Mouse (Mus musculus): ENCODE measurements around the gene P2ry12. TPM values are rescaled to one million over a fixed set of nuclear protein-coding genes. Genes with fewer than 3 reads are reported as not detected.

P2ry12 gene
- polyA plus RNA-seq, 1 experiment from 2014 or later: 1.0 TPM

DNA sequence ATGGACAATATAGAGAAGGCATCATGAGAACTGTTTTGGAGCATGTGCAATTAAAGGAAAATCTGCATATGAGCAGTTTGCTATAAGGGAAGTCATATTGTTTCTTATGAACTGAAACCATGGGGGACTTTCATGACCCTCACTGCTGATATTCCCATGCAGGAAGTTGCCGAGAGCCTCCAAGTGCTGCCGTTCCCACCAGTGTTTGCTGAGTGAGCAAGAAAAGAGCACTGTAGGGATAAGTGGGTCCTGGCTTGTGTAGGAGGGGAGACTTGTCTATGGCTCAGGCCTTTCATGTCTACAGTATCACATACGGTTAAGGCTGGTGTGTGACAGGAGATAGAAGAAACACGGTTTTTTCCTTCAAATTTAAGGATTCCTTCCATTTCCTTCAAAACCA is 77.0 kb downstream of the P2ry12 start:
- Histone ChIP-seq H3K36me3 (ENCODE audit: control insufficient read depth, insufficient read depth, low read length) (no peaks in the 10 kb centered on the region), H3K4me2 (no peak overlapping the region), H3K4me3 (ENCODE audit: low read depth, low read length) (no peak overlapping the region), H3K9ac (ENCODE audit: low read depth, low read length) (no peak overlapping the region), H3K9me3 (replicated peaks; ENCODE audit: control insufficient read depth, low read length) (no peaks in the 10 kb centered on the region), H3K4me1 (ENCODE audit: control insufficient read depth, insufficient read depth, low read length) (no peaks in the 10 kb centered on the region), H3K27ac (ENCODE audit: low read depth, low read length) (no peak overlapping the region), H3K27me3 (ENCODE audit: control insufficient read depth, insufficient read depth, low read length) (no peaks in the 10 kb centered on the region)
- ATAC-seq (replicated peaks; ENCODE audit: insufficient number of reproducible peaks, low FRiP score, low TSS enrichment): no peak
- WGBS (ENCODE audit: insufficient replicate concordance): 55% methylated on average over 4 of the region's 4 CpGs

DNA sequence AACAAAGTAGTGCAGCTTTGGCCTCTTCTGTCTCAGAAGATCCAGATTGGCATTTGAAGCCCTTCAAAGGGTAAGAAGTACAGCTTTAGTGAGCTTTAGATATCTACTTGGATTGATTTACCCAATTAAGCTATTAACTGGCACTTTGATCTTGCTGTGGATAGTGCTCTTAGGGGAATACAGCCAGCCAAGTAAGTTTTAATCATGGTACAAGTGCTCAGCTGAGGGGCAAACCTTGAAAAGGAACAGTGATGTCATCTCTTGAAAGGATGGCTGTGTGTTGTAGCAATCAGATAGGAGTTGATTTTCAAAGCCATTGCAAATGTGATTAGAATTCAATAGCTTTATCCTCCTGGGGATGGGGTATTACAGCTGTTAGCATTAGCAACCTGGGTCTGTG is 80.5 kb downstream of the P2ry12 start:
- Histone ChIP-seq H3K36me3 (ENCODE audit: control insufficient read depth, insufficient read depth, low read length) (no peaks in the 10 kb centered on the region), H3K4me1 (ENCODE audit: control insufficient read depth, insufficient read depth, low read length) (peaks cover 4% of the 10 kb centered on the region), H3K9ac (ENCODE audit: low read depth, low read length) (no peak overlapping the region), H3K9me3 (replicated peaks; ENCODE audit: control insufficient read depth, low read length) (no peaks in the 10 kb centered on the region), H3K4me3 (ENCODE audit: low read depth, low read length) (no peak overlapping the region), H3K27ac (ENCODE audit: low read depth, low read length) (no peak overlapping the region), H3K4me2 (no peak overlapping the region), H3K27me3 (ENCODE audit: control insufficient read depth, insufficient read depth, low read length) (no peaks in the 10 kb centered on the region)
- no peak for ATAC-seq (replicated peaks; ENCODE audit: insufficient number of reproducible peaks, low FRiP score, low TSS enrichment)

DNA sequence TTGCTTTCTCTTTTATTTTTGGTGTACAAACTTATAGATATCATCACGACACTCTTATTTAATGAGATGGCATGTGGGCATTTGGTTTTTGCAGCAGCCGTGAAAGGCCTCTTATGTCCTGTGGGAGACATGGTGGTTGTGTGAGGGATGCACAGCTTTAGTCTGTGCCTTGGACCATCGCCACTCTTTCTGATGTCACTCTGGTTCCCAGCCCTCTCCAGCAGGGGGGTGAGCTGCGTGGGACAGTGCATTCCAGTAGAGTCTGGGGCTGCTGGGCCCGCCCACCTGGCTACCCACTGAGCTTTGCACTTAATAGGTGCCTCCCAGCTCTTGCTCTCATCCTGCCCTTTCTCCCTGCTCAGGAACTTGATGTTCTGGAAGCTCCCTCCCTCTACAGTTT is 81.5 kb downstream of the P2ry12 start:
- Histone ChIP-seq H3K27me3 (ENCODE audit: control insufficient read depth, insufficient read depth, low read length) (no peaks in the 10 kb centered on the region), H3K27ac (ENCODE audit: low read depth, low read length) (no peak overlapping the region), H3K36me3 (ENCODE audit: control insufficient read depth, insufficient read depth, low read length) (no peaks in the 10 kb centered on the region), H3K4me2 (no peak overlapping the region), H3K9ac (ENCODE audit: low read depth, low read length) (no peak overlapping the region), H3K4me1 (ENCODE audit: control insufficient read depth, insufficient read depth, low read length) (peaks cover 4% of the 10 kb centered on the region), H3K4me3 (ENCODE audit: low read depth, low read length) (no peak overlapping the region), H3K9me3 (replicated peaks; ENCODE audit: control insufficient read depth, low read length) (no peaks in the 10 kb centered on the region)
- no peak for ATAC-seq (replicated peaks; ENCODE audit: insufficient number of reproducible peaks, low FRiP score, low TSS enrichment)
- WGBS (ENCODE audit: insufficient replicate concordance): 61% methylated on average over 5 of the region's 5 CpGs

DNA sequence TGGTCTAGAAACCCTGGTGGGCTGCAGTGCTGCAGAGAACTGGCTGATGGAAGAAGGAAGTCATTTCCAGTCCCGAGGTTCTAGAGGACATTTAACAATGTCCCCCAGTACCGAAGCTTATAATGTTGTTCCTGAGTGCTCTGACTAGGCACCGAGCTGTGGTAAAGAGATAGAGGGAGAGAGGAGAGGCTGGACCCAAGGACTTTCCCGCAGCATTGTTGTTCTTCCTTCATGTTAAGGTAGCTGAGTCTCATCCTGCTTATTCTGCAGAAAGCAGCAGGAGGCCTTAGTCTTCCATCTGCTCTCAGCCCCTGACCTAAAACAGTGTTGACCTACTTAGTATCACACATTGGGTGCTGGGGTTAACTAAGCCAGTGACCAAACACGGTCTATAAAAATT is 85.8 kb downstream of the P2ry12 start:
- H3K9ac ChIP-seq (ENCODE audit: low read depth, low read length): no peak overlapping the region
- WGBS (ENCODE audit: insufficient replicate concordance): 66% methylated on average over 5 of the region's 5 CpGs
- ATAC-seq (replicated peaks; ENCODE audit: insufficient number of reproducible peaks, low FRiP score, low TSS enrichment): no peak

DNA sequence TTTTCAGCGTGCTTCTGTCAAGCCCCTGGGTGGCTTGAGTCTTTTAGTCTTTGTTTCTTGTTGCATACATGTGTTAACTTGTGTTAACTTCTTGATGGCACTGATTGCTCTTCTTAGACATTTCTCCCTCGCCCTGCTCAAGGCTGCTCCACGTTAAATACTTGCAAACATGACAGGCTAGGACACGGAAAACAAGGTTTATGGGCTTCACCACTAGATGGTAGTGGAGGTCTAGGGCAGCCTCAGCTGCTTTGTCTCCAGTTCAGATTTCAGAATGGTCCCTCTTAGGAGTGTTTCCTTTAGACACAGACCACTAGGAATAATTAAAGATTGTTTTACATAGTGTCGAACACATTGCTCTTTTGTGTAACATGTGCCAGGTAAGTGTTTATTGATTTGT is 87.4 kb downstream of the P2ry12 start:
- Histone ChIP-seq H3K36me3 (ENCODE audit: control insufficient read depth, insufficient read depth, low read length) (no peaks in the 10 kb centered on the region), H3K4me1 (ENCODE audit: control insufficient read depth, insufficient read depth, low read length) (peaks cover 7% of the 10 kb centered on the region), H3K27me3 (ENCODE audit: control insufficient read depth, insufficient read depth, low read length) (no peaks in the 10 kb centered on the region), H3K9me3 (replicated peaks; ENCODE audit: control insufficient read depth, low read length) (no peaks in the 10 kb centered on the region), H3K27ac (ENCODE audit: low read depth, low read length) (no peak overlapping the region), H3K4me3 (ENCODE audit: low read depth, low read length) (no peak overlapping the region), H3K9ac (ENCODE audit: low read depth, low read length) (no peak overlapping the region), H3K4me2 (no peak overlapping the region)
- no peak for ATAC-seq (replicated peaks; ENCODE audit: insufficient number of reproducible peaks, low FRiP score, low TSS enrichment)
- WGBS (ENCODE audit: insufficient replicate concordance): 43% methylated on average over 5 of the region's 5 CpGs

More for the DNA sequence above, 85.8 kb downstream of the P2ry12 start:
- Histone ChIP-seq H3K9me3 (replicated peaks; ENCODE audit: control insufficient read depth, low read length) (no peaks in the 10 kb centered on the region), H3K4me1 (ENCODE audit: control insufficient read depth, insufficient read depth, low read length) (peaks cover 4% of the 10 kb centered on the region), H3K36me3 (ENCODE audit: control insufficient read depth, insufficient read depth, low read length) (no peaks in the 10 kb centered on the region), H3K27ac (ENCODE audit: low read depth, low read length) (no peak overlapping the region), H3K4me2 (no peak overlapping the region), H3K27me3 (ENCODE audit: control insufficient read depth, insufficient read depth, low read length) (no peaks in the 10 kb centered on the region), H3K4me3 (ENCODE audit: low read depth, low read length) (no peak overlapping the region)

DNA sequence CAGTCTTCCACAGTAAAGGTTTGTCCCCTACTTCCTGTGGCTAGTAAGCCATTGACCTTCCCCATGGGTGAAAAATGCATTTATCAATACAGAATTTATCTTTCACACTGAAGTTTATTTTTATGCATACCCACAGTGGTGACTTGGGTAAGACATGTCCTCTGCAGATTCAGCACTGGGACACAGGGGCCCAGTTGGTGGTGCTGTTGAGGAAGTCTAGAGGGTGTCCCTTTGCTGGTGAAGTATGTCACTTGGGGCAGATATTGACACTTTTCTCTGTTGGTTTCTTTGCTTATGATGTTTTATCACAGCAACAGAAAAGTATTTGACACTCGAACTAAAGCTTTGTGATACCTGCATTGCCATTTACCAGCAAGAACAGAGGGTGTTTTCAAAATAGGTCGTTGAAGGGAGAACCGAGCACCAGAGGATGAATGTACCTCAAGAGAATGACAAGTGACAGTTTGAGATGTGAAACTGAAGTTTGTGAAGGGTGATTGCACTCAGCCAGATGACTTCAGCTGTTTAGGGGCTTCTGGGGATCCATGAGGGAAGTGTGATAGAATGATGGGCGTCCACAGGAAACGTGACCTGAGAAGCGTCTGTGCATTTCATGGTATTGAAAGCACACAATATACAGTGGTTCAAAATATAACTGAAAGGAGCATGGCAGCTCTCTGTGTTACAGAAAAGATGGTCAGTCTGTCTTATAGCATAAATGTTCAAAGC is 88.1 kb downstream of the P2ry12 start:
- no peaks in the 10 kb centered on the region for H3K9me3 ChIP-seq (replicated peaks; ENCODE audit: control insufficient read depth, low read length)
- no peak overlapping the region for H3K27ac ChIP-seq (ENCODE audit: low read depth, low read length)
- H3K27me3 ChIP-seq (ENCODE audit: control insufficient read depth, insufficient read depth, low read length): no peaks in the 10 kb centered on the region
- peaks cover 12% of the 10 kb centered on the region for H3K4me1 ChIP-seq (ENCODE audit: control insufficient read depth, insufficient read depth, low read length)
- WGBS (ENCODE audit: insufficient replicate concordance): 73% methylated on average over 6 of the region's 6 CpGs
- ATAC-seq (replicated peaks; ENCODE audit: insufficient number of reproducible peaks, low FRiP score, low TSS enrichment): no peak
- H3K4me2 ChIP-seq: no peak overlapping the region
- no peaks in the 10 kb centered on the region for H3K36me3 ChIP-seq (ENCODE audit: control insufficient read depth, insufficient read depth, low read length)
- H3K4me3 ChIP-seq (ENCODE audit: low read depth, low read length): no peak overlapping the region
- H3K9ac ChIP-seq (ENCODE audit: low read depth, low read length): no peak overlapping the region

DNA sequence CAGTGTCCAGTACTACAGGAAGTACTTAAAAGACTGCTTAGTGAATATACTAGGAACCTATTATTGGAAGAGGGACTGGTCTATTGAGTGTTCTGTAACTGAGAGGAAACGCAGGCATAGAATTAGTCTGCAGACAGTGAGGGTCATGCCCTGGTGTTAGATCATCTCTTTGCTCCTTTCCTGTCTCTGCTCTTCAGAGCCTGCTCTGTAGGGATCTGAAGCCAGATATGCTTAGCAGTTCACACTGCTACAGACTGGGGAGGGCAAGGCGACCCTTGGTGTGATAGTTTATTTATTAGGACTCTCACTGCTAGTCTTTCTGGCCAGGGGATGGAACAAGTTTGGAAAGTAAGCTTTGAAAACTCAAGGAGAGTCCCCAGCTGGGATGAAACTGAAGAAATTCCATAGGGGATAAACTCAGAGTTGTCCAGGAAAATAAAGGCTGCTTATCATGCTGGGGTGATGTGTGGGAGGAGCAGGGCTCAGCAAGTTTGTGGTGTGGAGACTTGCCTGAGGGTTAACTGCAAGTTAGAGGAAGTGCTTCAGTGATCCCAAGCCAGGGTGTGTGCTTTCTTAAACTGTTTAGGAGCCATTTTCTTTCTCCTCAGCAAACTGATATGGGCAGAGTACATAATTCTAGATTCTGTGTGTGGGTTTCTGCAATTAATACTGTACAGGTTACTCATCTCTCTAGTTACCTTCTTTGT is 92.6 kb downstream of the P2ry12 start:
- ATAC-seq (replicated peaks; ENCODE audit: insufficient number of reproducible peaks, low FRiP score, low TSS enrichment): no peak
- Histone ChIP-seq H3K9me3 (replicated peaks; ENCODE audit: control insufficient read depth, low read length) (no peaks in the 10 kb centered on the region), H3K27ac (ENCODE audit: low read depth, low read length) (no peak overlapping the region), H3K27me3 (ENCODE audit: control insufficient read depth, insufficient read depth, low read length) (no peaks in the 10 kb centered on the region), H3K4me3 (ENCODE audit: low read depth, low read length) (no peak overlapping the region), H3K4me1 (ENCODE audit: control insufficient read depth, insufficient read depth, low read length) (peaks cover 8% of the 10 kb centered on the region), H3K36me3 (ENCODE audit: control insufficient read depth, insufficient read depth, low read length) (no peaks in the 10 kb centered on the region), H3K9ac (ENCODE audit: low read depth, low read length) (no peak overlapping the region), H3K4me2 (no peak overlapping the region)
- WGBS (ENCODE audit: insufficient replicate concordance): 24% methylated on average over 2 of the region's 2 CpGs

DNA sequence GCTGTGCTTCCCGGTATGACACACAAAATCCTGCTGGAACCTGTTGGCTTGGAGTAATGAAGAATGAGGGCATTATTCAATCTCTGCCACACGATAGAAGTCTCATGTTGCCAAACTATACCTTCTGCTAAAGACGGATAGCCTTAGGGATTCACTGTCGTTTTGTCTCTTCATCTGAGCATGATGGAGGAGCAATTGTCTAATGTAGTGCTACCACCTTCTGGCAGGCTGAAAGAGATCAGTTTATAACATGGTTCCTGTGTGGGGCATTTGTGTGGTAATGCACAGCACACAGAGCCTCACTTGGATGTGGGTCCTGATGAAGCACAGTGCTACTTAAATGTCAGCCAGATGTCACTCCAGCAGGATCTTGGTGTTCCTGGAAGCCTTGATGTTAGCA is 93.5 kb downstream of the P2ry12 start:
- Histone ChIP-seq H3K4me1 (ENCODE audit: control insufficient read depth, insufficient read depth, low read length) (peaks cover 8% of the 10 kb centered on the region), H3K36me3 (ENCODE audit: control insufficient read depth, insufficient read depth, low read length) (no peaks in the 10 kb centered on the region), H3K27ac (ENCODE audit: low read depth, low read length) (no peak overlapping the region), H3K9ac (ENCODE audit: low read depth, low read length) (no peak overlapping the region), H3K4me3 (ENCODE audit: low read depth, low read length) (no peak overlapping the region), H3K9me3 (replicated peaks; ENCODE audit: control insufficient read depth, low read length) (no peaks in the 10 kb centered on the region), H3K4me2 (no peak overlapping the region), H3K27me3 (ENCODE audit: control insufficient read depth, insufficient read depth, low read length) (no peaks in the 10 kb centered on the region)
- WGBS (ENCODE audit: insufficient replicate concordance): 81% methylated on average over 4 of the region's 4 CpGs
- no peak for ATAC-seq (replicated peaks; ENCODE audit: insufficient number of reproducible peaks, low FRiP score, low TSS enrichment)

DNA sequence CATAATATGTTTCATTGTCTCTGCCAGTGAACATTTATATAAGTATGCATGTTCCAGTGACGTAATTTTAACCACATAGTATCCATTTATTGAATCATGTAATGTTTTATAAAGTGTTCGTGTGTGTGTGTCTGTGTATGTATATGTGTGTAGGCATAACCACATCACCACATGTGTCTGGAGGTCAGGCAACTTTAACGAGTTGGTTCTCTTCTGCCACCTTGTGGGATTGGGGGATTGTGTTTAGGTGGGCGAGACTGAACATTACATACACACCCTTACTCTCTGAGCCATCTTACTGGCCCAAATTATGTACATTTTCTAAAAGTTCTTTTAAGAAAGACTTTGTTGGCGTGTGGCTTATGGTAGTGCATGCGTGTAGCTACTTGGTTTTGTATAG is 94.2 kb downstream of the P2ry12 start:
- H3K9me3 ChIP-seq (replicated peaks; ENCODE audit: control insufficient read depth, low read length): no peaks in the 10 kb centered on the region
- peaks cover 8% of the 10 kb centered on the region for H3K4me1 ChIP-seq (ENCODE audit: control insufficient read depth, insufficient read depth, low read length)
- no peak overlapping the region for H3K27ac ChIP-seq (ENCODE audit: low read depth, low read length)
- H3K27me3 ChIP-seq (ENCODE audit: control insufficient read depth, insufficient read depth, low read length): no peaks in the 10 kb centered on the region
- H3K36me3 ChIP-seq (ENCODE audit: control insufficient read depth, insufficient read depth, low read length): no peaks in the 10 kb centered on the region
- 81% methylated on average over 6 of the region's 6 CpGs for WGBS (ENCODE audit: insufficient replicate concordance)
- H3K4me2 ChIP-seq: no peak overlapping the region
- H3K4me3 ChIP-seq (ENCODE audit: low read depth, low read length): no peak overlapping the region
- H3K9ac ChIP-seq (ENCODE audit: low read depth, low read length): no peak overlapping the region
- no peak for ATAC-seq (replicated peaks; ENCODE audit: insufficient number of reproducible peaks, low FRiP score, low TSS enrichment)
